Mouse (Mus musculus) T-helper 1 cell (primary cell): ENCODE data around the gene Serp2.

Experiments
- in situ Hi-C: fragments of 300-600 bp; cut with MboI, MseI; formaldehyde crosslinking; loops from one replicate; pipeline ENCODE4 v1.15.1; 2025; ENCODE audit warnings: high pct_unique_total_duplicates

Serp2 gene

DNA sequence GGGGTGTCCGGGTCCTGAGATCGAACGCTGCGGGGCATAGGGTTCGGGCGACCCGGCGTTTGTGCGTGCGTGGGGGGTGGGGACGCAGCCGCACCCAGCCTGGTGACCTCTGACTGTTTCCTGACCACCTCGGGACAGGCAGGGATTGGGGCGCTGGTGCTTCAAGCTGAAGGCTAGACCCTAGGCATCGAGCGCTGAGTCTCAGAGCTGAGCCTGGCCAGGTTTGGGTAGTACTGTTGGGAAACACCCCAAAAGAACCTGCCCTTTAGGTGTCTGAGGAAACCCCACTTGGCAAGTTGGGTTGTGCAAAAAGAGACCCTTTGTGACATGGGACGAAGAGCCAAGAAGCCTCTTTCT is at the start of gene Serp2:
TSS of gene Serp2 (minus strand) at position 38 of the 357 bp plus-strand sequence.
- in situ Hi-C loops: no loop called here

DNA sequence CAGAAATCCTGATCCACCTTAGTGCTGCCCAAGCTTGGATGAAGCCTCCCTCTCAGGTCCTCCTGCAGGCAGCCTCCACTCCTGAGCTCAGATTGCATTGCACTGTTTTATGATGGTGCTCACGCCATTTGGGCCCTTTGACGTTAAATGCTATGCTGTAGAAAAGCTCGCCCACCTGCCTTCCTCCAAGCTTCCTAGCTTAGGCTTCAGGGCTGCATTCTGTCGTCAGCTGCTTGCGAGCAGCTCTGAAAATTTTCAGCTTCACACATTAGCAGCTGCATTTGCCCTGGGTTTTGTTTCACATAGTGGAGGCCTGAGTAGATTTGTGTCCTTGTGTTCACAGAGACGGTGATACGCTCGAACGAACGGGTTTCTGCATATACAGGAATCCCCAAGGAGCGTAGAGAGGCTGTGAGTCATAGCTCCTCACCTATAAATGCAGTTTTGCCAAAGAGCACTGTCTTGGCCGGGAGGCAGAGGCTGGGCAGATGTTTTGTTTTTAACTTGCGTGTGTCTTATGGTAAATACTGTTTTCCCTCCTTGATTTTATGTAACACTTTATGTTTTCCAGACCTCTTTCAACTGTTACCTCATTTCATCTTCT is 49.3 kb upstream of the Serp2 start:
- in situ Hi-C loops: no loop called here

DNA sequence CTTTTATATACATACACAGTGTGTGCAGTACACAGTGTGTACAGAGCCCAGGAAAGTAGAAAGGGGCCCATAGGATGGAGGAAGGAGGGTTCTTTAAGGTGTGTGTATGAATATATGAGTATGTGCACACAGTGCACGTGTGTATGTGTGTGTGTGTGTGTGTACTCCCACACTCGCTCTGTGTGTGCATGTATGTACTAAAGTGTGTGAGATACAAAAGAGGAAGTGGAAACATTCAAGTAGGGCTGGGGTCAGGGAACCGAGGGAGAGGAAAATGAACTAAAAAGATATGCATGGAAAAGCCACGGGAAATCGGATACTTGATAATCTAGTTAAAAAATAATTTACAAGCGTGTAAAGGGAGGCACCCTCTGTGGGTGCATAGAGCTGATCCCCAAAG is 47.3 kb upstream of the Serp2 start:
- in situ Hi-C loops: no loop called here

DNA sequence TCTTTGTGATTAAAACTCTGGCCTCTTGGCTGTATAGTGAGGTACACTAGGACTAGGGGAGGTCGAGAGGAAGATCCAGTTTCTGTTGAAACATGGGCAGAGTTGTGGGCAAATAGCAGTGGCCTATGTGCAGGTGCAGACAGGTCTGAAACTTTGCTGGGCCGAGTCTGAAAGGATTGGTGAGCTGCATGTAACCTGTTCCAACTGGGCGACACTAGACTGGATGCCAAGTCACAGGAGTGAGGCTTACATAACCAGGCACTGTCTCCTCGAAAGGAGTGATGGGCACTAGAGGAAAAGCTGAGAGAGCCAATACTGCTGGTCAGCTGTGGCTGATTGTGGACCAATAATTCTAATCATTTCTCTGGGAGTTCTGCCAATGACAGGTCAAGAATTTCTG is 45.0 kb upstream of the Serp2 start:
- in situ Hi-C loops: no loop called here

DNA sequence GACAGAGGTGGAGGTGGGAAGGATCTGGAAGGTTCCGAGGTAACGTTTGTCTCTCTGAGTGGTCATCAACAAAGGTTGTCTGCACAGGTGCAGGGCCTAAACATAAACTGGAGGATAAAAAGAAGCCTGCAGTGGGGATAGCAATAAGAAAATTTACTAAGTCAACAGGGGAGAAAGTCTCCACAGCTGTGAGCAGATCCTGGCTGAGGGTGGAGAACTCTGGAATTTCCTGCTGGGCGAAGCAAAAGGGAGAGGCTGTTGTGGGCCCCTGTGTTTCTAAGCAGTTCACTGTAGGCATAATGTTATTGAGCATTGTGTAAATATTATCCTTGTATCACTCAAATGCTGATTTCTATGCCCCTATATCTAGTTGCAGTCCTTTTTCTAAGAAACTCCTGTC is 43.7 kb upstream of the Serp2 start:
- in situ Hi-C loops: no loop called here

DNA sequence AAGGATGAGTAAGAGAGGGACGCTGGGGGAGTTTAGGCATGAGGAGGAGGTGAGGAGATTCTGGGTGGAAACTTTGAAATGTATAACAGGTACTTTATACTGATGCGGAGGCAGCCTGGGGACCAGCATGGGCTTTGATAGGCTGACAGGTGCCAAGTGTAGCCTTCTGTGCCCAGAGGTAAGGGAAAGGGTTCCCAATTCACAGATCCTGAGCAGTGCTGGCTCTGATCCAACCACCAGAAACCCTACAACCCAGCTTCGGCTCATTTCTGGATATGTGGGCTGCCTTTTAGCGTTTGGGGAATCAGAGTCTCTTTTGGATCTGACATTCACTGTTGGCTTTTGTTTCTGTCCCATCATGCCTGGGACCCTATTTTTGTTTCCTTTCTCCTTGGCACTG is 43.0 kb upstream of the Serp2 start:
- in situ Hi-C loops: loop anchor here (5.0 kb wide), 1 partner anchor 268 kb away; no protein-coding TSS in a partner anchor

DNA sequence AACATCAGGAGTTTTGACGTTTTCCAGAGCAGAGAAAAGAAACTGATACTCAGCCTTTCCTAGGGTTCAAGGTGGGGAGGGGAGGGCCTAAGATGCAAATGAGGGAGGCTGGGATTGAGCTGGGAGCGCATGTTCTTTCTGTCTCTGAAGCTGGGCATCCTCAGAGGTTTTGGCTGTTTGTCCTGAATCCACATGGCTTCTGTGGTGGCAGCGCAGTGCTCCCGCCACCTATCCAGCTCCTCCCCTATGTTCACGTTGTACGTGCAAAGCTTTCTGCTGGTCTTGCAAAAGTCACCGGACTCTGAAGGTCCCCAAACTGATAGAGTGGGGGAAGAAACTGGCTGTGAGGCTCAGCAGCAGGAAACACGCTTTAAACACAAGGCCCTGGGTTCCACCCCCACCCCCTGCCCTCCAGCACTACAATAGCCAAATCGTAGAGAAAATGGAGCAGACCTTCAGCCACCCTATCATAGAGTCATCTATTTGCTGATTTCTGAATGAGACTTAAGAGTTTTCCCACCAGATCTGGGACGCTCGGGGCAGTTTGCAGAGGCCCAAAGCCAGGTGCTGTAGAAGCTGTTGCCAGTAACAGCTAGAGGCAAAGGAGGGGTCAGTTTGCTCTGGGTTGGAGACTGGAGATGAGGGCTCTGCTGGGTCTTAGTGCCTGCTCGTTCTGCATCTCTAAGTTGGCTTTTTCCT is 42.0 kb upstream of the Serp2 start:
- in situ Hi-C loops: loop anchor here (5.0 kb wide), 1 partner anchor 269 kb away; no protein-coding TSS in a partner anchor

DNA sequence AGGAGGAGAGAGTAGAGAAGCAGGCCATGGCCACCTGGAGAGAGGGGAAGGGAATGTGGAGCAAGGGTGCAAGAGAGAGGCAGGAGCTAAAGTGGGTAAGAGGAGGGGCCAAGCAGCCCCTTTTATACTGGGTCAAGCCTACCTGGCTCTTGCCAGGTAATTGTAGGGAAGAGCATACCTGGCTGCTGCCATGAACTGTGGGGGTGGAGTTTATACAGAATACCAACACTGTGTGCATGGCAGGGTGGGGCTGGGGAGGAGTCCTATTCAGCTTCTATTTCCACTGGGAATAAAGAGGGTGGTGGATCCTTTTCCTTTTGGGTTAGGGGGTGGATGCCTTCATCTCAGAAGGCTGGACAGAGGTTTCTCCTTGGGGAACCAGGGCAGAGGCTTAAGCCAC is 41.1 kb upstream of the Serp2 start:
- in situ Hi-C loops: loop anchor here (5.0 kb wide), 1 partner anchor 270 kb away; no protein-coding TSS in a partner anchor

DNA sequence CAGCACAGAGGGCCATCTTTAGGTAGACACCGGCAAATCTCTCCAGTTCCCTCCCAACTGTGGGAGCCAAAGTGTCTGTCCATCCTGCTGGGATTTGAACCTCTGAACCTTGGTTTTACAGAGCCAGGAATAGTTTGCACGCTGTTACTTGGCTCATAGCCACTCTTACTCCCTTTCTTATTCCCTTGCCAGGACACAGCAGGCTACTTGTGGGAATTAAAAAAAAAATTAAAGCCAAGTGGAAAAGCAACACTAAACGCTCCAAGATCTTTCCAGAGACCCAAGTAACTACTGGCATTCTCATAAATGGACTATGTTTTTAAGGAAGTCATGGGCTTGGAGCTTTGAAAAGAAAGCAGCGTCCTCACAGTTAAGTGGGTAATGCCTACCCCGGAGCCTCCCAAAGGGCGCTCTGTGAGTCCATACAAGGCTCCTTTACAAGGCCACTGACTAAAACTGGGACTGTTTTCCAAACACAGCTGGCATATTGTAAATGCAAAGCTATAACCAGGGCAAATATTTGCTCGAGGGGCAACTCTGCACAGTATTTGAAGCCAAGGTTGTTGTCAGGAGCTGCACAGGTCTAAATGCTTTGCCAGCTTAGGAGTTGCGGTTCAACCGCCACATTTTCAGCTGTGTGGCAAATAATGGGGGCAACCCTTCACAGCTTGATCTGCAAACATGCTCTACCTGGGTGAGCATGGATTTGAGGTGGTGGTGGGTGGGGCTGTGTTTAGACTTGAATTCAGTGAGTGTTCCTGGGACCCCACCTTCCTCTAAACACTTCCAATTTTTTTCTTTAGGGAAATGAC is 38.6 kb upstream of the Serp2 start:
- in situ Hi-C loops: loop anchor here (5.0 kb wide), 1 partner anchor 272 kb away; no protein-coding TSS in a partner anchor

DNA sequence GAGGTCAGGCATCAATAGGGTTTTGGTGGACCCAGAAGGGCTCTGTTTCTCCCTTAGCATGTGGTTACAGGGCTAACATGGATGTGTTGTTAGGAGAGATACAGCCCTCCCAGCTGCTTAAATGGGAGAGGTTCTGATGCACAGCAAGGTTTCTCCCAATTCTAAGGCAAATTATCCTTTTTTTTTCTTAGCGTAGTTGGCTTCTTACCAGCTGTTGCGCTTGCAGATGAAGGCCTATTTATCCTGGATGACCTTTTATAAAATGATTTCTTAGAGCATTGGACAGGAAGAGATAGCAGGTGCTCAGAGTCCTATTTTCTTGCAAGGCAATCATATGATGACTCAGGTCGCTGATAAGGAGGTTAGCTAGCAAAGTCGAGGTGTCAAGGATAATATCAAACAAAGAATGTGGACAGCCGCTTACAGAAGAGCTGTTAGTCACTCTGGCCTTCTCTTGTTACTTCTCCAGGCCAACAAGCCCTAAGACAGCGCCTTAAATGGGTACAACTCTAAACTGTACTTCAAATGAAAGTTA is 37.7 kb upstream of the Serp2 start:
- in situ Hi-C loops: no loop called here

DNA sequence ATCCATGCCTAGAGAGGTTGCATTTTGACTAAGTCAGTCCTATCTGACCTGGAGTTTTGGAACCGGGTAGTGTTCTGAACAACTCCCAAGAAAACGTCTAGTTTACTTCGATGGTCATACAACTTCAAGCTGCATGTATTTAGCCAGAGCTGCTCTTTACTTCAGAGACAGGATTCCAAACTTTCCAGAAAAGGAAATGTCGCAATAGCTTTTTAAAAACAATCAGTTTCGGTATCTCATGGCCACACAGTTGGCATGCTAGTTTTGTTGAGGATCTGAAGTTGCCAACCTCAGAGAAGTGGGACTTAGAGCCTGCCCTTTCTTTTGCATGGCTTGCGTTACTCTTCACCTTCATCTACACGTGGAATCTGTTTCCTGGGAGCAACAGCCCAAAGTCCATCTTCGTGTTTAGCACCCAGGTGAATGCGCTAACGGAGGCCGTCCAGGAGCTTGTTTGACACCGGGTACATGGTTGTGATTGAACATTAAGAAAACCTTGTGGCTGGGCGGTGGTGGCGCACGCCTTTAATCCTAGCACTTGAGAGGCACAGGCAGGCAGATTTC is 37.0 kb upstream of the Serp2 start:
- in situ Hi-C loops: no loop called here

DNA sequence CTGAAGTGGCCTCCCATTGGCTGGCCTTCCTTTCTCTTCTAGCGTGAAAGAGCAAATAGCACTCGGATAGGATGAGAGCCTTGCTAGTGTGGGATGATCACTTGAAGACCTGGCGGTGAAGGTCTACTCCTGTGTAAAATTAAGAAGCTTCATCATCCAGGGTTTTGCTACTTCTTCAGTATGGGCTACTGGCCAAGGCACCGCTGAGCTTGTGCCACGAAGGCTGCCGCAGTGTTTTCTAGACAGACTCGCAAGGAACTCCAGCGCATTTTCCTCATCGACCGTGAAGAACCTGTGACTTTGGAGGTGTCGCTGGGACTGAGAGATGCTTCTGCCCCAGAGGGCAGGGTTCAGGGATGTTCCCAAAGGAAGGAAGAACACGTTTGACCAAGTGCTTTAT is 36.0 kb upstream of the Serp2 start:
- in situ Hi-C loops: no loop called here

DNA sequence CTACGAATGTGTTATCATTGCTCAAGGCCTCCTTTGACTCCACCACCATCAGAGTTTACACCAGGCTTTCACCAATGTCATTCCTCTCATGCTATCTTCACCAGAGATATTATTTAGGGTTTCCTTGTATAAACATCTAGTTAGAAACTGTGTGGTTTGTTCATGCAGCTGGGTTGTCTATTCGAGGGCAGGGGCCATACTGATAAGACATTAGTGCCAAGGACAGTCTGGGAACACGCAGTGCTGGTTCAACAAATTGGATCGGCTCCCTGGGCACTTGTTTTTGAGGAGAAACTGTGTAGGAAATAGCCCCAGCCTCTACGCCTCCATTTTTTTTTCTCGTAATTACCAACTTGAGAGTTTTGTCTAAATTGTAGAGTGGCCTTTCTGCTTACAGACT is 35.4 kb upstream of the Serp2 start:
- in situ Hi-C loops: no loop called here

DNA sequence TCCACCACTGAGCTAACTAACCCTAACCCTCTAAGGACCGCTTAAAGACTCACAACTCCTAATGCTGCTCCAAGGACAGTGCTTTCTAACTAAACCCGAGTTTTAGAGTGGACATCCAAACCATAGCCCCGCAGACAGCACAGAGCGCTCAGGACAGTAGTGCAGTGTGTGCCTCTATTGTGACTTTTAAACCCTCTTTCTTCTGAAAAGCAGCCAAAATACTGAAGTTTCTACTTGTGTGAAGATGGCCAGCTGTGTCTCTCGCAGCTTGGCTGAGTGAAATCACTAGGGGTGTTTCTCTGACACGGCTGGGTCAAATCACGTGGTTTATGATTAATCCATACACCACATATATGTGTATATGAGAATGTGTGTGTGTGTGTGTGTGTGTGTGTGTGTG is 33.4 kb upstream of the Serp2 start:
- in situ Hi-C loops: no loop called here

DNA sequence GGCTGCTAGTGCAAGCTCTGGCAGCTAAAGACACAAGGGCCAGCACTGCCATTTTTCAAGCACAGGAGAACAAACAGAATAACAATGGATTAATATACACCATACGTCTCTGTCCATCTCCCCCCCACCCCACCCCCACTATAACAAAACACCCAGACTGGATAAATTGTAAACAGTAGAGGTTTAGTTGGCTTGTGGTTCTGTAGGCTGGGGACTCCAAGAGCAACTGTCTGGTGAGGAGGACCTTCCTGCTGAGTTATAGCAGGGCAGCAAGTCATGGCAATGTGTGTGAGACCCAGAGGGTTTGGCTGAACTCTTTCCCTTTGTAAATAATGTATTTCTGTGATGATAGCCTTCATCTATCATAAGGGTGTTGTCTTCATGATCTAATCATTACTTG is 33.0 kb upstream of the Serp2 start:
- in situ Hi-C loops: no loop called here

DNA sequence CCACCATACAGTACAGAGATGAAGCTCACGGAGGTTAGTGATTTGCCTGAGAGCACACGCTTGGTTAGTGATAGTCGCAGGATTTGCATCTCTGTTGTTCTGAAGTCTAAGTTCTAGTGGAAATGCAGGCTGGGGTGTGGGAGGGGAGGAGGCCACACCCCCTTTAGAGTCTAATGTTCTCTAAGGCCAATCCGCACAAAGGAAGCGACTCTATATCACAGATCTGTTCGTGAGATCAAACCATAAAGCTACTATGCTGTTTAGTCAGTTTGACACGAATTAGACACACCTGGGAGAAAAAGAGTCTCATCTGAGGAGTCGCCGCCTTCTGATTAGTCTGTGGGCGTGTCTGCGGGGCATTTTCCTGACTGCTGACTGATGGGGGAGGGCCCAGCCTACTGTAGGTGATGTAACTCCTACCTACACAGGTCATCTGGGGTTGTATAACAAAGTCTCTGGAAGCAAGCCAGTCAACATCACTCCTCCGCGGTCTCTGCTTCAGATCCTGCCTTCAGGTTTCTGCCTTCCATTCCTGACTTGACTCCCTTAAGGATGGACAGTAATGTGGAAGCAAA is 29.2 kb upstream of the Serp2 start:
- in situ Hi-C loops: no loop called here

DNA sequence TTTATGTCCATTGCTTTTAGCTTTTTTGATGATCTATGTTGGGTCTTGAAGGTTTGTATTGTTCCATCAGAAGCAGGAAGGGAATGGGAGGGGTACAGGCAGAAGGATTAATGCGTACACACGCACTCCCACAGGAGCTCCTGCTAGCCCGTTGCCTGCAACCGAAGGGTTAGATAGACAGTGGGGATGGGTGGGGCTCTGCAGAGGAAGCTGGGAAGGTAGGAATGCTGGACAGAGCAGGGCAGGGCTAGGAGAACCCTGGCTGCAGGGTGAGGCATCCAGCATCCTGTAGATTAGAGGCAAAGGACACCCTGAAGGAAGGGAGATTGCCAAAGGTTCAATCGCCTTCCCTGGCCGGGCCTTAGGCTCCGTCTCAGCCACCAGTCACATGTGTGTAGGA is 27.3 kb upstream of the Serp2 start:
- in situ Hi-C loops: no loop called here

DNA sequence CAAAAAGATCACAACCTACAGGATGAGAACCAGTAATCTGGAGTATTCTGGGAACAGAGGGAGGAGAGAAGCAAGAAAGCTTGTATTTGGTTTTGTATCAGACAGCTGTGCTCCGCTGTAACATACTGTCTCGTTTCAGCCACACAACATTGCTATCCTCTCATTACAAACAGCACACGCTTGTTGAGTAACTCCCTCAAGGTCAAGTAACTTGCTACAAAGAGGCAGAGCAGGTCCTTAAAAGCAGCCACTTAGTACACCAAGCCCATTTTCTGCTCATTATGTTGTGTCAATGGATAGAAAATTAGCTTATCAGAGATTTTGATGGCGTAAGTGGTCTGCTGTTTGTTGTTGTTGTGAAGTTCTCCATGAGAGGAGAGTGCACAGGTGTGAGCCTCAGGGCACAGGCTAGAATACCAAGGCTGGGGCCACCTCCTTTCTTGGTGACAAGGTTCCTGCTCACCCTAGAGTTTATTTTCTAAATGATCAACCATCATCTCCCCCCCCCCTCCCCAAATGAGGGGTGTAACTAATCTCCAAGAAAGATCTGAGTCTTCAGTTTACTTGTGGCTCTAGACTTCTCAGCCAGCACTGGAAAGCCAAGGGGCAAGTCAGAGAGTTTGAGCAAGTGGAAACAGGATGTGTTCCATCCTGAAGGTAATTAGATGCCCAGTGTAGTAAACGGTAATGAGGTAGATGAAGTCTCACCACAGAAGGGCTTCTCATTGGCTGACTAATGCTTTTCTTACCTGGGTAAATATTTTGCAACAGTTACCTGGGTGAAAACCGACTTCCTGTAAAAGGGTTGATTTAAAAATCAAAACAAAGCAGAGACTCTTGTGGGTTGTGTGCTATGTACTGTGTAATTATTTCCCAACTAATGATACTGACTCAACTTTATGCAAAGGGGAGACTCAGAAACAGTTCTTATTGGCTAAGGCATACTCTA is 25.6 kb upstream of the Serp2 start:
- in situ Hi-C loops: no loop called here

DNA sequence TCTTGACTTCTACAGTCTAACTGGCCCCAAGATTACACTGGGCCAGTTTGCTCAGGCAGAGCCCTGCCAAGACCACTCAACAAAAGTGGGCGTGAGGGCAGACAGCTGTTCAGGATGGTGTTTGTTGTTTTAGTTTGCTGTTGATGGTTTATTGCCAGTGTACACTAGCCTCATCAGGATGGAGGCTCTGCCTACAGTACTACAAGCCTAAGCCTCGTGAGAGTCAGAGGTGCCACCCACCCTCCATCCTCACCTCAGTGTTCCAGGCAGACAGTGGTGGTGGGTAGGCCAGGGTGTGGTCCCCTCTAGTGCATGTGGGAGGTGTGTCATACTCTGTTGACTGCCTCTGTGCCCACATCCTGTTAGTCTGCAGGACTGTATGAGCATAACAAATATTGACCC is 23.0 kb upstream of the Serp2 start:
- in situ Hi-C loops: no loop called here

DNA sequence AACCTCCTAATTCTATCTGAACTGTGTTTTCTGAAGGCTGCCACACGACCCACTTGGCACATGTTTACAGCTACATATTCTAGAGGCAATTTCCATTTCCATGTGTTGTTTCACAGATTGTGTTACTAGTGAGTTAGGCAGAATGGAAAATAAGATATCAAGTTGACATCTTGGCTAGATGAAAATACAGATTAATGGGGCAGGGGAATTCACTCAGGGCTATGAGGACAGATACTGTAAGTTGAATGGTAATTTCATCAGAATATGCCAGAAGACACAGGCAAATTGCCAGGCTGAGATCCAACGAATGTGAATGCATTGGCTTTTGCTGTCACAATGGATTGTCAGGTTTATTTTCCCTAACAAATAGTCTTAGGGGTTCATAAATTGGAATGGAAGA is 21.2 kb upstream of the Serp2 start:
- in situ Hi-C loops: no loop called here

DNA sequence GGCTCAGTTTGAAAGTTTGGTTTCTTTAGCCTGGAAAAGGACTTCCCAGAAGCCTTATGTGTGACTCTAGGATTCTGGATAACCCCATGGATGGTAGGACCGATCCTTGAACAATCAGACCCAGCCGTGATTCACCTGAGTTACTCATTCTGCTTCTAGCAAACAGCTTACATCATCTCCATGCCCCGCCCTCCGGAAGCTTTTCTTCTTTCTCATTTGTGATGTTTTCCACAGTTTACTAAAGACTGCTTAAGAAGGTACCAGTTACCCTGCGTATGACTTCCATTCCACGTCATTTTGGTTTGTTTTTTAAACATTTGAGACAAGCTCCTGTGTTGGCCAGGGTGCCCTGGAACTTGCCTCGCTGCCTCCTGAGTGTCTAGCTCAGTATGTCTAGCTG is 13.6 kb upstream of the Serp2 start:
- in situ Hi-C loops: no loop called here
